Mouse (Mus musculus) CH12F3 (cell line): ENCODE measurements around the gene Ada.
"Not testable (repeated sequence)": the region's sequence is repeated elsewhere in the genome, so short reads cannot be mapped to it uniquely, and the experiment has no call there.

Experiments
- in situ Hi-C: fragments of 300-500 bp; cut with MboI; formaldehyde crosslinking; loops from 2 replicates; pipeline ENCODE4 v1.14.3; 2020; ENCODE audit warnings: low sequenced_read_pairs

Ada gene

GRCm38 (mm10) chr2:163702431-163702830 is 47.6 kb downstream of the Ada start:
- in situ Hi-C loops = no loop called here

GRCm38 (mm10) chr2:163699078-163699780 is 50.8 kb downstream of the Ada start:
- in situ Hi-C loops = no loop called here

GRCm38 (mm10) chr2:163697764-163698480 is 52.1 kb downstream of the Ada start:
- in situ Hi-C loops = no loop called here

GRCm38 (mm10) chr2:163696763-163697162 is 53.3 kb downstream of the Ada start:
- in situ Hi-C loops = no loop called here

- in situ Hi-C loops = no loop called here
Measured at GRCm38 (mm10) chr2:163693716-163694314, 56.2 kb downstream of the Ada start.

GRCm38 (mm10) chr2:163692873-163693612 is 57.0 kb downstream of the Ada start:
- in situ Hi-C loops = no loop called here

- in situ Hi-C loops = no loop called here
Measured at GRCm38 (mm10) chr2:163691846-163692605, 58.0 kb downstream of the Ada start.

- in situ Hi-C loops = no loop called here
Measured at GRCm38 (mm10) chr2:163690409-163691304, 59.4 kb downstream of the Ada start.

GRCm38 (mm10) chr2:163689771-163690170 is 60.3 kb downstream of the Ada start:
- in situ Hi-C loops = no loop called here

GRCm38 (mm10) chr2:163688377-163688776 is 61.7 kb downstream of the Ada start:
- in situ Hi-C loops = not testable (repeated sequence)

GRCm38 (mm10) chr2:163686886-163687285 is 63.2 kb downstream of the Ada start:
- in situ Hi-C loops = no loop called here

- in situ Hi-C loops = no loop called here
Measured at GRCm38 (mm10) chr2:163686233-163686632, 63.8 kb downstream of the Ada start.

GRCm38 (mm10) chr2:163685761-163686200 is 64.3 kb downstream of the Ada start:
- in situ Hi-C loops = no loop called here

GRCm38 (mm10) chr2:163685287-163685686 is 64.8 kb downstream of the Ada start:
- in situ Hi-C loops = no loop called here

- in situ Hi-C loops = no loop called here
Measured at GRCm38 (mm10) chr2:163682344-163682743, 67.7 kb downstream of the Ada start.

GRCm38 (mm10) chr2:163676745-163677144 is 73.3 kb downstream of the Ada start:
- in situ Hi-C loops = no loop called here
